Mouse (Mus musculus) intestine, embryonic 15.5 days (tissue): Measurements from ENCODE around the gene Hvcn1. TPM values are rescaled to one million over a fixed set of nuclear protein-coding genes. Genes with fewer than 3 reads are reported as not detected.
"Not testable (repeated sequence)": the region's sequence is repeated elsewhere in the genome, so short reads cannot be mapped to it uniquely, and the experiment has no call there.

ENCODE experiments used
- ATAC-seq: fragments of 200-750 bp; cut with Nextera tagmentation; 2 replicates; pipeline ENCODE4 v1.8.0; 2017; ENCODE audit warnings: moderate TSS enrichment, moderate library complexity
- H3K27ac ChIP-seq: fragments of 300-500 bp; sonication (generic); 2 replicates; pipeline ENCODE4 v1.5.1; 2015; ENCODE audit warnings: mild to moderate bottlenecking, inconsistent platforms
- H3K27me3 ChIP-seq: fragments of 300-500 bp; sonication (generic); replicated peaks from 2 replicates; pipeline ENCODE4 v1.6.1; 2015; ENCODE audit warnings: inconsistent platforms
- H3K36me3 ChIP-seq: fragments of 300-500 bp; sonication (generic); 2 replicates; pipeline ENCODE4 v1.6.1; 2015; ENCODE audit warnings: inconsistent platforms
- H3K4me1 ChIP-seq: fragments of 300-500 bp; sonication (generic); replicated peaks from 2 replicates; pipeline ENCODE4 v1.6.1; 2015; ENCODE audit warnings: inconsistent platforms
- H3K4me2 ChIP-seq: fragments of 300-500 bp; sonication (generic); replicated peaks from 2 replicates; pipeline ENCODE4 v1.6.1; 2015; ENCODE audit warnings: mild to moderate bottlenecking, inconsistent platforms
- H3K4me3 ChIP-seq: fragments of 300-500 bp; sonication (generic); replicated peaks from 2 replicates; pipeline ENCODE4 v1.5.1; 2015; ENCODE audit warnings: inconsistent platforms
- H3K9ac ChIP-seq: fragments of 300-500 bp; sonication (generic); 2 replicates; pipeline ENCODE4 v1.6.1; 2015; ENCODE audit warnings: inconsistent platforms
- H3K9me3 ChIP-seq: fragments of 300-500 bp; sonication (generic); 2 replicates; pipeline ENCODE4 v1.6.1; 2016; ENCODE audit warnings: inconsistent platforms
- WGBS: fragments of 180-500 bp; shearing (Covaris S2); methylation state at CpG from one replicate; pipeline ENCODE4 v1.1.7; 2015; 5-methylcytosine and 5-hydroxymethylcytosine counted together
- polyA plus RNA-seq: library from polyadenylated mRNA; unstranded; fragments of >200 nt; fragmentation: Nextera tagmentation; extraction: Ambion mirVana; gene quantifications from 2 replicates; pipeline ENCODE4 v1.2.1, GENCODE M21; 2015

The Hvcn1 gene
- polyA plus RNA-seq, 1 experiment from 2014 or later = 5.8 TPM

DNA sequence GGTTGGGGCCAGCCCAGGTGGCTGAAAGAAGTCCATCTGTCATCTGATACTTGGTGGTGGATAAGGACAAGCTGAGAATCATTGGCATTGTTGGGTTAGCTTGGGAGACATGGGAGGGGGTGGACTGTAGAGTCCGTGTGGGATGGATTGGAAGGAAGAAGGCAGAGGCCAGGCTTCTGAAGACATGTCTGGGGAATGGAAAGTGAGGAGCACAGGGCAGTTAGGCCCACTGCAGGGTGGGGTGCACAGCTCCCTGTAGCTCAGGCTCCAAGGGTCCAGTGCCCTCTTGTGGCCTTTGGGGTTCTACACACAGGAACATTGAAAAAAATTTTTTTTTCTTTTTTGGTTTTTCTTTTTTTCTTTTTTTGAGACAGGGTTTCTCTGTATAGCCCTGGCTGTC is 30.2 kb upstream of the Hvcn1 start:
- Histone ChIP-seq H3K36me3 (peaks cover 25% of the 10 kb centered on the region), H3K27ac (no peak overlapping the region), H3K4me2 (no peak overlapping the region), H3K27me3 (no peaks in the 10 kb centered on the region), H3K9ac (no peak overlapping the region), H3K4me3 (no peak overlapping the region), H3K9me3 (no peaks in the 10 kb centered on the region), H3K4me1 (no peaks in the 10 kb centered on the region)
- 48% methylated on average over 1 of the region's 1 CpGs for WGBS
- peak; percentile 74; the same call in 1 of the 2 replicates for ATAC-seq

DNA sequence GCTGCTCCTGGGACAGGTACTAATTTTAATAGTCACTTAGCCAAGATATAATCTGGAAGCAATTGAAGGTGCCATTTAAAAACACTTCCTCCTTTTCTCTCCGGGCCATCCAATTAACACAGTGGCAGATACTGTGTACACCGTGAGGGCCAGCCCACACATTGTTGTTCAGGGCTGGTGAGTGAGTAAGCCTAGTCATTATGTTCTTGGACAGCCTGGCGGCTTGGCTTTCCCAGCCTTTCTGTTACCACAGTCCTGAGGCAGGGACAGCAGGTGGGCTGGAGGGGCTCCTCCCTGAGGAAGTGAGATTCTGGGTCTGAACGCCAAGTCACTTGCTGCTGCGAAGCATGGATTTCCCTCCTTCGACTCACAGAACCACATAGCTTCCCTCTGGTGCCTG is 26.9 kb upstream of the Hvcn1 start:
- no peaks in the 10 kb centered on the region for H3K4me1 ChIP-seq
- H3K36me3 ChIP-seq = peaks cover 12% of the 10 kb centered on the region
- no peak overlapping the region for H3K4me2 ChIP-seq
- H3K27me3 ChIP-seq = no peaks in the 10 kb centered on the region
- no peak overlapping the region for H3K27ac ChIP-seq
- no peak overlapping the region for H3K9ac ChIP-seq
- 60% methylated on average over 6 of the region's 6 CpGs for WGBS
- no peak overlapping the region for H3K4me3 ChIP-seq
- ATAC-seq = no peak
- H3K9me3 ChIP-seq = no peaks in the 10 kb centered on the region

DNA sequence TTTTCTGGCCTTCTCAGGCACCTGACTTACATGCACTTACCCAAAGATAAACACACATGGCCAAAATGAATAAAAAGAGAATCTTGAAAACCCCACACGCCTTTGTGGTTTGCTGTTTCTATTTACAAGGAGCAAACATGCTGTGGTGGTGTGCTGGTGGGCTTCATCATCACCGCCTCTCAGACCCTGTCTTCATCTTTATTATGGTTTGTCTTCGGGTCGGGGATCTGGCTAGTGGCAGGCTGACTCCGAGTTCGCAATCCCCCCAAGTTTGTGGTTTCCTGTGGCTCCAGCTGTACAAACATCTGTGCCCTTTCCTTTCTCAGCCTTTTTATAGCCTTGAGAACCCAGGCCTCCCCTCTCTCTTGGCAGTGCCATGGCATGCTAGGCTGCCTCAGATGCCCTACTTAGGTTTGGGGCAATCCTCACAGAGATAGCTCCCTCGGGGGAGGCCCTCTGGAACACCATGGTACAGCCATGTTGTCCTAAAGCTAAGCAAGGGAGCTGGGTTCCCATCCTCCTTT is 22.3 kb upstream of the Hvcn1 start:
- H3K27me3 ChIP-seq = no peaks in the 10 kb centered on the region
- ATAC-seq = no peak
- no peaks in the 10 kb centered on the region for H3K36me3 ChIP-seq
- H3K9ac ChIP-seq = no peak overlapping the region
- no peak overlapping the region for H3K4me3 ChIP-seq
- H3K4me1 ChIP-seq = no peaks in the 10 kb centered on the region
- no peak overlapping the region for H3K4me2 ChIP-seq
- H3K27ac ChIP-seq = no peak overlapping the region
- no peaks in the 10 kb centered on the region for H3K9me3 ChIP-seq
- WGBS = 88% methylated on average over 7 of the region's 7 CpGs

DNA sequence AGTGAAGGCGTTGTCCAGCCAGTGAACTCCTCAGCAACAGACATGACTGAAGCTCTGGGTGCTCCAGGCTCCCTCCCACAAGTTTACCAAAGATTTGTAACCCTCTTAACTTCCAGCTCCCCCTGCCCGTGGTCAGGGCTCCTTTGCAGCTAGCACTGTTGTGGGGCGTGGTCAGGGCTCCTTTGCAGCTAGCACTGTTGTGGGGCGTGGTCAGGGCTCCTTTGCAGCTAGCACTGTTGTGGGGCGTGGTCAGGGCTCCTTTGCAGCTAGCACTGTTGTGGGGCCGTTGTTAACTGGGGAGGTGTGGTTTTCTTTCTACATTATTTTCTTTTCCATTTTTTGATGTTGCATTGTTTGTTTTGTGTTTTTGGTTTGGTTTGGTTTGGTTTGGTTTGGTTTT is 21.7 kb upstream of the Hvcn1 start:
- H3K4me1 ChIP-seq, ATAC-seq, H3K36me3 ChIP-seq, H3K9ac ChIP-seq, H3K4me2 ChIP-seq, H3K27me3 ChIP-seq, H3K9me3 ChIP-seq, H3K27ac ChIP-seq, H3K4me3 ChIP-seq: not testable (repeated sequence)
- WGBS = 93% methylated on average over 6 of the region's 6 CpGs

DNA sequence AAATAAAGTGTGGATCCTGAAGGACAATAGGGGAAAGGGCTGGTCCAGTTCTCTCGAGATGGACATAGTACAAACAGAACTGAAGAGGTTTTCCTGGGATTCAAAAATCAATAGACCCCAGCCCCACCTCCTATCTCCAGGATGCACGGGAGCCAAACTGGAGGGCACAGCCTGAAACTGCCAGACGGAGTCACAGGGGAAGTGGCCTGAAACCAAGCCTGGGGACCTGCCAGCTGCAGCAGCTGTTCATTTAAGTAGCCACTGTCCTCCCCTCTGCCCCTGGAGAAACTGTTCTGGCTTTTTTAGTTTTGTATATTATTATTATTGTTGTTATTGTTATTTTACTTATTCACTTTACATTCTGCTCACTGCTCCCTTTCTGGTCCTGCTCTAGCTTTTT is 17.5 kb upstream of the Hvcn1 start:
- no peak for ATAC-seq
- Histone ChIP-seq H3K27ac (no peak overlapping the region), H3K36me3 (no peaks in the 10 kb centered on the region), H3K9me3 (no peaks in the 10 kb centered on the region), H3K9ac (no peak overlapping the region), H3K4me2 (no peak overlapping the region), H3K4me1 (no peaks in the 10 kb centered on the region), H3K27me3 (no peaks in the 10 kb centered on the region), H3K4me3 (no peak overlapping the region)
- 50% methylated on average over 3 of the region's 3 CpGs for WGBS

DNA sequence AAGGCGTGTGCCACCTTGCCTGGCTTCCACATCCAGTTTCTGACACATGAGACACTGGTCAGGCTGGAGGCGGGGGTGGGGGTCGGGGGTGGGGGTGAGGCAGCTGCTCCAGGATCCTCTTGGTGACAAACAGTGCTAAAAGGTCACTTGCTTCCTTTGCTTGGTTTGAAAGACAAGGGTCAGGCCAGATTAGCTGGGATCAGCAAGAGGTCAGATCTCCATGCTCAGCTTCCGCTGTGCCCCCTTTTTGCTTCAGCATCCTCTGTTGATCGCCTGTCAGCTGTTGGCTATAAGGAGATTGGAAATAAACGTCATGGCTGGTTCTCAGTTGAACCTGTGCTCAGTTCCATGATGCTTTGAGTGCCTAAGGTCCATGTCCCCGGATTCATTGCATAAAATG is 16.1 kb upstream of the Hvcn1 start:
- Histone ChIP-seq H3K4me1 (no peaks in the 10 kb centered on the region), H3K4me3 (no peak overlapping the region), H3K27me3 (no peaks in the 10 kb centered on the region), H3K9me3 (no peaks in the 10 kb centered on the region), H3K27ac (no peak overlapping the region), H3K4me2 (no peak overlapping the region), H3K9ac (no peak overlapping the region), H3K36me3 (no peaks in the 10 kb centered on the region)
- ATAC-seq = no peak
- 69% methylated on average over 7 of the region's 7 CpGs for WGBS

DNA sequence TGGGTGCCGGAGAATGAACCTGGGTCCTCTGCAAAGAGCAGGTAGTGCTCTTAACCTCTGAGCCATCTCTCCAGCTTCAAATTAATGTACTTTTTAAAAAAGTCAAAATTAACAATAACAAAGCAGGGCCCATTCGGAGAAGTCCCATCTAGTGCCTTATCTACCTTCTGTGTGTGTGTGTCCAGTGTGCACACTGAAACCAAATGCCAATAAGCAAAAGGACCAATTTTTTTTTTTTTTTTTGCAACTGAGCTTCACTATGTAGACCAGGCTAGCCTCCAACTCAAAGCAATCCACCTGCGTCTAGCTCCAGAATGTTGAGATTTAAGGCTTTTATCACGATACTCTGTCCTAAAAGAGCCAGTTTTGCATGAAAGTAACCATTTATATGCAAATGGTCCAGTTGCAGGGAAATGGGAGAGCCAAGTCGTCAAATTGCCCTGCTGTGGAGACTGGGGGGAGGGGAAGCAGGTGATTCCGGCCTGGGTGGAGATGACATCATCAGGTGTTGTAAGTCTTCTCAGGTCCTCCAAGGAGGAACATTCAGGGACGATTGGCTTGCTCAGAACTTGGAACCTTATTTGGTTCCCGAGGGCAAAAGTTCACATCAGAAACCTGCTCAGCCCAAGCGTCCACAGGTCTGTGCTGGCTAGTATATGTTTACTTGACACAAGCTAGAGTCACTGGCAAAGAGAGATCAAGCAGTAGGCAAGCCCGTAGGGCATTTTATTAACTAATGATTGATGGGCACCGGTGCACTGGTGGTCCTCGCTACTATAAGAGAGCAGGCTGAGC is 15.1 kb upstream of the Hvcn1 start:
- H3K27ac ChIP-seq = no peak overlapping the region
- no peaks in the 10 kb centered on the region for H3K36me3 ChIP-seq
- no peaks in the 10 kb centered on the region for H3K9me3 ChIP-seq
- no peak overlapping the region for H3K4me3 ChIP-seq
- no peak overlapping the region for H3K9ac ChIP-seq
- WGBS = 56% methylated on average over 12 of the region's 12 CpGs
- no peak for ATAC-seq
- no peaks in the 10 kb centered on the region for H3K4me1 ChIP-seq
- no peaks in the 10 kb centered on the region for H3K27me3 ChIP-seq
- H3K4me2 ChIP-seq = no peak overlapping the region

DNA sequence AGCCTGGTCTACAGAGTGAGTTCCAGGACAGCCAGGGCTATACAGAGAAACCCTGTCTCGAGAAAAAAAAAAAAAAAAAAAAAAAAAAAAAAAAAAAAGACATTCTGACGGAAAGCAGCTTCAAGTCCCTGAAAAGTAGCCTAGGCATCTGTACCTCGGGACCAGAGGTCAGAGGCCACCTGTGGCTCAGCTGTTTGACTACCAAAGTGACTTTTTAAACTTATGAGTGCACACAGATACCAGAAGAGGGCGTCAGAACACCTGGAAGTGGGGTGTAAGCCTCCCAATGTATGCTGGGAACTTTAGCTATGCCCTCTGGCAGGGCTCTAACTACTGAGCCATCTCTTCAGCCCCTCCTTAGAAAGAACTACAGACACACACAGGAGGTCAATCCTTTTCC is 14.3 kb upstream of the Hvcn1 start:
- no peaks in the 10 kb centered on the region for H3K36me3 ChIP-seq
- H3K4me3 ChIP-seq = no peak overlapping the region
- WGBS = 21% methylated on average over 4 of the region's 4 CpGs
- no peaks in the 10 kb centered on the region for H3K9me3 ChIP-seq
- no peak overlapping the region for H3K27ac ChIP-seq
- ATAC-seq = no peak
- no peaks in the 10 kb centered on the region for H3K27me3 ChIP-seq
- no peak overlapping the region for H3K9ac ChIP-seq
- H3K4me1 ChIP-seq = no peaks in the 10 kb centered on the region
- no peak overlapping the region for H3K4me2 ChIP-seq

DNA sequence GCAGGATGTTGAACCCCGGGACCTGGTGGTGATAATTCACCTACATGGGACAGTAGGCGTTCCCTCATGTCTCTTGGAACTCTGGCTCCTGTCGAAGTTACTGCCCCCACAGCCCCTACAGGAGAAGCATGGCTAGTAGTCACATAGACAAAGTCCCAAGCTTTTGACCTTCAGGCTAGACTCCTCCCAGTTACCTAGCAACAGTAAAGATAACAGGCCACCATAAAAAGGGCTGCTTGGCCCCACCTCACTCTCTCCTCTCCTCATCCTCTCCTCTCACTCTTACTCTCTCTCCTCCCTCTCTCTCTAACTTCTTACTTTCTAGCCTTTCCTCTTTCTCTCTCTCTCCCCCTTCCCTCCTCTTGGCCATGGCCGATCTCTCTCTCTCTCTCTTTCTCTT is 5.7 kb upstream of the Hvcn1 start:
- Histone ChIP-seq H3K36me3 (no peaks in the 10 kb centered on the region), H3K4me2 (no peak overlapping the region), H3K9ac (no peak overlapping the region), H3K4me1 (no peaks in the 10 kb centered on the region), H3K9me3 (no peaks in the 10 kb centered on the region), H3K4me3 (no peak overlapping the region), H3K27me3 (no peaks in the 10 kb centered on the region), H3K27ac (no peak overlapping the region)
- 86% methylated on average over 4 of the region's 4 CpGs for WGBS
- no peak for ATAC-seq

DNA sequence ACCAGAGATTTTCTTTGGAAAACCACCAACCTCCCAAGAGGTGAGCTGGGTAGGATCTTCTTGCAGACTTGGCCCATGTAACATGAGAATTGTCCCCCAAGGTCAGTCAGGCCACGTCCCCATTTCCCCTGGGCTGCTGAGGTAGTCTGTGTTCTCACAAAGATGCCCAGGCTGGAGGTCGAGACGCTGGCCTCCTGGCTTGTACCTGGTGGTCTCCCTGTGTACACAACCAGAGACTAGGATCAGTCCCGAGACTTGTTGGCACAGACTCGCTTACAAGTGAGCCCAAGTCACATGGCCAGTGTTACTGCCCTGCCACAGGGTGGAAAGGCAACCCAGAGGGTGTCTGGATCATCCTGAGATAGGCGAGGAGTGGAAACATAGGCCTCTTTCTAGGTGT is 4.7 kb upstream of the Hvcn1 start:
- ATAC-seq = no peak
- no peaks in the 10 kb centered on the region for H3K27me3 ChIP-seq
- no peaks in the 10 kb centered on the region for H3K9me3 ChIP-seq
- no peak overlapping the region for H3K4me2 ChIP-seq
- H3K27ac ChIP-seq = no peak overlapping the region
- no peak overlapping the region for H3K9ac ChIP-seq
- WGBS = 85% methylated on average over 6 of the region's 6 CpGs
- no peaks in the 10 kb centered on the region for H3K4me1 ChIP-seq
- no peak overlapping the region for H3K4me3 ChIP-seq
- no peaks in the 10 kb centered on the region for H3K36me3 ChIP-seq

DNA sequence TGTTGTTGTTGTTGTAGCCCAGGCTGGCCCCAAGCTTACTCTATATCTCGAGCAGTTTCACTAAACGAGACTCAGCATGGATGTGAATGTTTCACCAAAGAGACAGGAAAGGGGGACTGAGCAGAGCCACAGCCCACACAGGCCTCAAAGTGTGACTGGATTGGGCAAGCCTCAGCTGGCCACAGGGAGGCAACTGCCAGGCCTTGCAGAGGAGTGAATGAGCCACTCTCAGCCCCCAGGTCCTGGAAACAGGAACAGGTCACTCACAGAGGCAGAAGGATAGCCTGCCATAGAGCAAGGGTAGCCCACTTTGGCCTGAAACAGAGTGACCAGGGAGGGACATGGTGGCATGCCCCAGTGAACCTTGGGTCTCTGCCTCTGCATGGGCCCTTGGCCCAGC is 2.4 kb upstream of the Hvcn1 start:
- no peaks in the 10 kb centered on the region for H3K4me1 ChIP-seq
- no peaks in the 10 kb centered on the region for H3K9me3 ChIP-seq
- H3K4me2 ChIP-seq = no peak overlapping the region
- ATAC-seq = no peak
- 69% methylated on average over 2 of the region's 2 CpGs for WGBS
- no peaks in the 10 kb centered on the region for H3K36me3 ChIP-seq
- no peak overlapping the region for H3K4me3 ChIP-seq
- no peak overlapping the region for H3K27ac ChIP-seq
- no peak overlapping the region for H3K9ac ChIP-seq
- no peaks in the 10 kb centered on the region for H3K27me3 ChIP-seq

DNA sequence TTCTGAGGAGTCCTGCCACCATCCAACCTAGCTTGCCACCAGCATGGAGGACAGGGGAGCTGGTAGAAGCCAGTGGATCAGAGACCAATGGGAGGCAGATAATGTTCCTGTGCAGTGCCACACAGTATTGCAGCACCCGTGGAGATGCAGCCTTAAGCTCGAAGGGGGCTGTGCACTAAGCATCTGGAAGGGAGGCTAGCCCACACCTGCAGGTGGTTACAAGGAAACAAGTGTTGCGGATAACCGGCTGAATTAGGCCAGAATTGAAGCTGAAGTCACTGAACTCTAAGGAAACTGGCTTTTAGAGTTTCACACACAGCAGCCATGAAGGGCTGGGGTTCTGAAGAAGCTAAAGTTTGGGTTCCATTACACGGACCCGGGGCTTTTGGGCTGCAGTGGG is 2.3 kb downstream of the Hvcn1 start:
- WGBS = 58% methylated on average over 6 of the region's 6 CpGs
- H3K4me3 ChIP-seq = no peak overlapping the region
- H3K4me1 ChIP-seq = peaks cover 9% of the 10 kb centered on the region; the same call in 1 of the 2 replicates
- H3K4me2 ChIP-seq = peak overlapping the region; percentile 65; the same call in 1 of the 2 replicates
- no peak overlapping the region for H3K9ac ChIP-seq
- no peaks in the 10 kb centered on the region for H3K9me3 ChIP-seq
- H3K27ac ChIP-seq = peak overlapping the region; percentile 64; the same call in 1 of the 2 replicates
- ATAC-seq = no peak
- H3K27me3 ChIP-seq = no peaks in the 10 kb centered on the region
- H3K36me3 ChIP-seq = no peaks in the 10 kb centered on the region
